ENCODE assay signal across 16 mouse cellular contexts in the genomic region with DNA sequence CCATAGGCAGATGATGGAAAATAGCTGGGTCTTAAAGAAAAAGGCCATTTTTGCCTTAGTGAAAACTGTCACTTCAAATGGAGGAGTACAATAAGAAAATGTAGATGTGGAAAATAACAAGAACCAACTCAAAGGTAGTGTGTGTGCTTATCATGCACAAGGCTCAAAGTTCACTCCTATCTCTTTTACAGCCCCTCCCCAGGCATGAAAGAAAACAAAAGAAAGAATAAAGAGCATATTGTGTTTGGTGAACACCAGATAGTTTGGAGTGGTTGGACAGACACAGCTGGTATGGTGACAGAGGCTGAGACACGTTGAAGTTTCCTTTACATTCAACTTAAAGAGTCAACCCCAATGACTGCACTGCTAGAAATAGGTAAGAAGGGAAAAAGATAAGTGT. TPM values are rescaled to one million over a fixed set of nuclear protein-coding genes. Genes with fewer than 3 reads are reported as not detected.
"Had no signal": no experiment of that assay in that cellular context is flagged by ENCODE, and none has a peak within 500 bp of the region (broad histone marks: within the 10 kb centered on the region; RNA-seq: fewer than 3 reads in every experiment).

No protein-coding gene starts in this region.

- H3K9me3 ChIP-seq: hindbrain, embryonic 15.5 days; limb, embryonic 12.5 days; midbrain, embryonic 15.5 days; neural tube, embryonic 12.5 days had no signal

- H3K27me3 ChIP-seq: hindbrain, embryonic 15.5 days; limb, embryonic 12.5 days; midbrain, embryonic 15.5 days; neural tube, embryonic 12.5 days had no signal

- ATAC-seq: midbrain, embryonic 15.5 days had no signal

- H3K4me2 ChIP-seq: hindbrain, embryonic 15.5 days; limb, embryonic 12.5 days; midbrain, embryonic 11.5 days; midbrain, embryonic 15.5 days; neural tube, embryonic 12.5 days had no signal

- H3K4me3 ChIP-seq: hindbrain, embryonic 15.5 days; layer of hippocampus, adult 2 months; left cerebral cortex, adult 2 months; limb, embryonic 12.5 days; midbrain, embryonic 15.5 days; neural tube, embryonic 12.5 days had no signal

- H3K9ac ChIP-seq: hindbrain, embryonic 15.5 days; limb, embryonic 12.5 days; midbrain, embryonic 15.5 days; neural tube, embryonic 12.5 days had no signal

- H3K4me1 ChIP-seq: hindbrain, embryonic 15.5 days; limb, embryonic 12.5 days; midbrain, embryonic 15.5 days; neural tube, embryonic 12.5 days had no signal

- DNase-seq: kidney, adult 8-10 months; kidney, postnatal 25 days; right cerebral cortex, postnatal 4 days; spleen, adult 18-20 months; thymus, postnatal 4 days had no signal

- H3K27ac ChIP-seq: hindbrain, embryonic 15.5 days; layer of hippocampus, adult 2 months; left cerebral cortex, adult 2 months; limb, embryonic 12.5 days; midbrain, embryonic 15.5 days; neural tube, embryonic 12.5 days had no signal

RNA-seq across cellular contexts. Expression of gene Tmem171, which starts 50.0 kb away (rescaled TPM):
- total RNA-seq: layer of hippocampus, postnatal 10 days; liver, adult 2 months; monocyte, adult 5-6 weeks; neutrophil, adult 5-6 weeks had no signal
- polyA plus RNA-seq: hindbrain, embryonic 15.5 days; midbrain, embryonic 11.5 days; midbrain, embryonic 15.5 days; neural tube, embryonic 12.5 days had no signal
